Mouse (Mus musculus): ENCODE measurements at regions not wholly inside any gene's neighbourhood (a gene's known extent, or its start where the extent isn't known, plus 50 kb on each side); places are given as distances from the start of the nearest gene placed in this dataset.

- TF ChIP-seq CTCF (IDR thresholded peaks at IDR 0.05; ENCODE audit: low read depth, low read length) (no peak), GATA2 (IDR thresholded peaks at IDR 0.05; ENCODE audit: borderline replicate concordance, low read depth, low read length) (no peak)
Observed at GRCm38 (mm10) chr13:31309083-31309621, 246.8 kb upstream of the Foxq1 start.
